Mouse (Mus musculus) B cell, adult 62 days (primary cell): ENCODE results near the gene Gm8180. TPM values are rescaled to one million over a fixed set of nuclear protein-coding genes. Genes with fewer than 3 reads are reported as not detected.

ENCODE experiments used
- total RNA-seq: library from RNA; stranded (reverse); gene quantifications from 4 replicates; pipeline ENCODE4 v1.2.4, GENCODE M21; 2023

Gene Gm8180
- not detected in 4 replicates for total RNA-seq

GRCm38 (mm10) chr14:43784645-43785044 is at the start of gene Gm8180:
Gene Gm8180, minus strand, starts transcription at chr14:43784745.

GRCm38 (mm10) chr14:43747566-43747965 is 37.0 kb downstream of the Gm8180 start, which contains the start of gene Gm6526:
Gene Gm6526, plus strand, starts transcription at chr14:43747866.

Other genes with a start within 250 kb of the Gm8180 start
- not detected in 4 replicates for gene Gm5799, start 241.2 kb downstream of the Gm8180 start, total RNA-seq
- not detected in 4 replicates for gene Gm17654, start 205.6 kb downstream of the Gm8180 start, total RNA-seq
- gene Gm10375, start 176.7 kb downstream of the Gm8180 start, total RNA-seq: not detected in 4 replicates
- gene Gm8165, start 107.5 kb downstream of the Gm8180 start, total RNA-seq: not detected in 4 replicates
- 2.0 to 2.7 TPM (median 2.6 TPM) in 4 replicates for gene Gm7324, start 86.9 kb downstream of the Gm8180 start, total RNA-seq
- gene Gm16506, start 57.3 kb downstream of the Gm8180 start, total RNA-seq: not detected in 4 replicates
- not detected in 4 replicates for gene Gm6526, start 36.9 kb downstream of the Gm8180 start, total RNA-seq
- gene Ear1, start 90.8 kb upstream of the Gm8180 start, total RNA-seq: not detected in 4 replicates
- gene Ear10, start 138.8 kb upstream of the Gm8180 start, total RNA-seq: not detected in 4 replicates
- gene Gm8113, start 140.6 kb upstream of the Gm8180 start, total RNA-seq: not detected in 4 replicates
- gene Ang5, start 172.3 kb upstream of the Gm8180 start, total RNA-seq: not detected in 4 replicates
- not detected in 4 replicates for gene Ang6, start 217.5 kb upstream of the Gm8180 start, total RNA-seq